Mouse (Mus musculus): ENCODE measurements around the gene E2f8. TPM values are rescaled to one million over a fixed set of nuclear protein-coding genes. Genes with fewer than 3 reads are reported as not detected.
A peak's percentile ranks its signal among the peaks of the same experiment; 100 is the strongest.

The E2f8 gene
- polyA plus RNA-seq, 1 experiment from 2014 or later, result 21.9 TPM

DNA sequence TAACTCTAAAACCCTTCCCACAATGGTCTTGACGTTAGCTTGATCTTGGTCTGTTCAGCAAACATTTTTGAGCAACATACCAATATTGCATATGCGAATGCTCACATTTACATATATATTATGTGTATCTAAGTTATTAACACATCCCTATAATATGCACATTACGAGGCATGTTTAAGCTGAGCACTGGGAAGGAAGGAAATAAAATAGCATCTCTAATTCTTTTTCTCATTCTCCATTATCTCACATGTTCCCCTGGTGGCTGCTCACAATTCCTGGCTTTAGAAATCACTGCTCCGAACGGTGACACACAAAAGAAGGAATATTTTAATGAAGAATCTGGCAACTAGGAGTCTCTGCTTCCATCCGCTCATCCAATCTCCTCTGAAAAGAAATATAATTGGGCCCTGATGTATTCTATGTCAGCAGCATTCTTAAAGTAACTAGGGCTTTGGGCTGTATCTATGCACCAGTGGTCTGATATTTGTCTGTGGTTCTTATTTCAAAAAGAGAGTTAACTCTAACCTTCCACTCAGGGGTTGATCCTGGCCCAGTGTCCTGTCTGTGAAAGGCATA is 29.8 kb downstream of the E2f8 start:
- no peaks in the 10 kb centered on the region for H3K36me3 ChIP-seq (ENCODE audit: control insufficient read depth, insufficient read depth, low read length)
- H3K27me3 ChIP-seq (replicated peaks; ENCODE audit: control insufficient read depth, insufficient read depth, low read length), result no peaks in the 10 kb centered on the region
- no peak overlapping the region for H3K27ac ChIP-seq (ENCODE audit: low read length)
- no peak overlapping the region for H3K4me3 ChIP-seq (ENCODE audit: low read length)
- no peak overlapping the region for H3K4me2 ChIP-seq (ENCODE audit: low read depth, low read length)
- H3K9me3 ChIP-seq (ENCODE audit: control insufficient read depth, low read length), result no peaks in the 10 kb centered on the region
- ATAC-seq, result no peak
- WGBS, result 81% methylated on average over 6 of the region's 6 CpGs
- no peaks in the 10 kb centered on the region for H3K4me1 ChIP-seq (ENCODE audit: control insufficient read depth, insufficient read depth, low read length)
- no peak overlapping the region for H3K9ac ChIP-seq (ENCODE audit: low read depth, low read length)

DNA sequence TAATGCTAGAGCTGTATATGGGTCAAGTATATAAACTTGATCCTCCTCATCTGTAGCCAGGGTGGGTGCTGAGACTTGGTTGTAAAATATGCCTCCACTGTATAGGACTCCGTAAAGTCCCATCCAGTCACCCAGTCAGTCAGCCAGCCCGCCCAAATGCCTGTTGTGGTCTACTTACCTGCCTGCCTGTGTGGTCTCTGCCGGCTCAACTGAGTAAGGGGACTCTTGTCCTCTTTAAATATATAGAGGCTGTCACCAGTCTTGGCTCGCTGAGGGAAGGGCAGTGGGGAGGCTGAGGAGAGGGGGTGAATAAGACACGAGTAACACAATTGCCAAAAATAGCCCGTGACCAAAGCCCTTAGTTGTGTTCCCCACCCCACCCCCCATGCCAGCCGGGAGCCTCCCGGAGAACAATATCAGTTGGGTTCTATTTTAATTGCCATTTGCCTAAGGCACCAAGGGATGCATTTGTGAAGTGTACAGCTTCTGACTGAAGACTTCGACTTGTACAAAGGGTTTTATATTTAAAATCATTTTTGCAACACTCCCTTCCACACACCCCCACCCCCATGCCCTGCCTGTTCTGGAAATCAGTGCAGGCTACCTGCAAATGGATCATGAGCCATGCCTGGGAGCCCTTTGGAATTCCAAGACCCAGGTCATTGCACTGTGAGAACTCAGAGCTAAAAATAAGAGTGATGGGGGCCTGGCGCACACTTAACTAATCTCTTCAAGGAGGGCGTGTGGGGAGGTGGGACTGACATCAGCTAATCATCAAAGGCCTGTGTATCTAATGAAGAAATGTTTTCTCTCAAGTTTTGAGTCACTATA is 33.4 kb downstream of the E2f8 start, which contains the start of gene Csrp3:
Gene Csrp3, minus strand, starts transcription at position 214 of the 831 bp plus-strand sequence.
- 68% methylated on average over 11 of the region's 11 CpGs for WGBS
- H3K4me1 ChIP-seq (ENCODE audit: control insufficient read depth, insufficient read depth, low read length), result peaks cover 2% of the 10 kb centered on the region; the same call in 1 of the 2 replicates
- no peaks in the 10 kb centered on the region for H3K9me3 ChIP-seq (ENCODE audit: control insufficient read depth, low read length)
- H3K4me2 ChIP-seq (ENCODE audit: low read depth, low read length), result no peak within 1 kb of the TSS
- no peak for ATAC-seq
- no peak within 1 kb of the TSS for H3K9ac ChIP-seq (ENCODE audit: low read depth, low read length)
- H3K27me3 ChIP-seq (replicated peaks; ENCODE audit: control insufficient read depth, insufficient read depth, low read length), result no peaks in the 10 kb centered on the region
- H3K36me3 ChIP-seq (ENCODE audit: control insufficient read depth, insufficient read depth, low read length), result no peaks in the 10 kb centered on the region
- H3K4me3 ChIP-seq (ENCODE audit: low read length), result no peak within 1 kb of the TSS
- no peak within 1 kb of the TSS for H3K27ac ChIP-seq (ENCODE audit: low read length)

DNA sequence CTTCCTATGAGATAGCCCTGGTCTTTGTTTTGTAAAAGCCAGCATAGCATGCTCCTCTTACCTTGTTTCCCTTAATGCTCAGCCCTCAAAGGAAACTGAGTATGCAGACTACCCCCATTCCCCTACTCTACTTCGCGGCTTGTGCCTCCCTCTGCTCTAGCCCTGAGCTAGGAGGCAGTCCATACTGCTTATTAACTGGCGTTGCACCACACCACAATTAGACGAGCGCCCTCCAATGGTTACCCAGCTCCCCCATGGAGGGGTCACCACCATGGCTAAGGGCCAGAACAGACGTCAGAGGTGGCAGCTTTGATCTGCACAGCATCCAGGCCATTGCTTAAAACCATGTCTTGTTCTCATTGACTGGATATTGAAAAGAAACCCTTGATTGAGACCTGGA is 34.6 kb downstream of the E2f8 start:
- Histone ChIP-seq H3K9ac (ENCODE audit: low read depth, low read length) (no peak overlapping the region), H3K4me3 (ENCODE audit: low read length) (no peak overlapping the region), H3K27ac (ENCODE audit: low read length) (no peak overlapping the region), H3K4me1 (ENCODE audit: control insufficient read depth, insufficient read depth, low read length) (peaks cover 2% of the 10 kb centered on the region; the same call in 1 of the 2 replicates), H3K9me3 (ENCODE audit: control insufficient read depth, low read length) (no peaks in the 10 kb centered on the region), H3K27me3 (replicated peaks; ENCODE audit: control insufficient read depth, insufficient read depth, low read length) (no peaks in the 10 kb centered on the region), H3K4me2 (ENCODE audit: low read depth, low read length) (no peak overlapping the region), H3K36me3 (ENCODE audit: control insufficient read depth, insufficient read depth, low read length) (no peaks in the 10 kb centered on the region)
- no peak for ATAC-seq
- 68% methylated on average over 6 of the region's 6 CpGs for WGBS

- peak; percentile 93 for ATAC-seq
- H3K36me3 ChIP-seq (ENCODE audit: control insufficient read depth, insufficient read depth, low read length), result no peaks in the 10 kb centered on the region
- 63% methylated on average over 12 of the region's 12 CpGs for WGBS
- peak overlapping the region; percentile 60 for H3K27ac ChIP-seq (ENCODE audit: low read length)
- no peak overlapping the region for H3K4me3 ChIP-seq (ENCODE audit: low read length)
- H3K4me2 ChIP-seq (ENCODE audit: low read depth, low read length), result no peak overlapping the region
- no peaks in the 10 kb centered on the region for H3K9me3 ChIP-seq (ENCODE audit: control insufficient read depth, low read length)
- H3K4me1 ChIP-seq (ENCODE audit: control insufficient read depth, insufficient read depth, low read length), result peaks cover 2% of the 10 kb centered on the region; the same call in 1 of the 2 replicates
- H3K27me3 ChIP-seq (replicated peaks; ENCODE audit: control insufficient read depth, insufficient read depth, low read length), result no peaks in the 10 kb centered on the region
- H3K9ac ChIP-seq (ENCODE audit: low read depth, low read length), result no peak overlapping the region
Measured at GRCm38 (mm10) chr7:48845213-48845973, 36.0 kb downstream of the E2f8 start.

DNA sequence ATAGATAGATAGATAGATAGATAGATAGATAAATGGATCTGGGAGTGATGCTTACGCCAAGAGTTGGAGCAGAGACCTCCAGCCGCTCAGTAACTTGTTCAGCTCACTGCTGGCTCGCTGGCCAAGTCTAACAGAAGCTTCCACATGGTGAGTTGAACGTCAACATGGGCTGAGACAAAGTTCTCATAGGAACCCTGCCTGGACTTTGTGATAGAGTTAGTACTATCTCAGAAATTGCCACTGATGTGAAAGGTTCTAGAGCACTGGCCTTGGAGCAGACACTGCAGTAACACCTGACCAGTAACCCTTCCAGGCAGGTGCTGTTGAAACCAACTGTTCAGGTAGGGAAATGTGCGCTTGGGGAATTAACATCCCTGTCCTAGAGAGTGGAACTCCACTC is 37.9 kb downstream of the E2f8 start:
- no peak for ATAC-seq
- H3K4me2 ChIP-seq (ENCODE audit: low read depth, low read length), result no peak overlapping the region
- 87% methylated on average over 5 of the region's 5 CpGs for WGBS
- no peak overlapping the region for H3K9ac ChIP-seq (ENCODE audit: low read depth, low read length)
- peaks cover 2% of the 10 kb centered on the region; the same call in 1 of the 2 replicates for H3K4me1 ChIP-seq (ENCODE audit: control insufficient read depth, insufficient read depth, low read length)
- H3K4me3 ChIP-seq (ENCODE audit: low read length), result no peak overlapping the region
- H3K27ac ChIP-seq (ENCODE audit: low read length), result no peak overlapping the region
- no peaks in the 10 kb centered on the region for H3K36me3 ChIP-seq (ENCODE audit: control insufficient read depth, insufficient read depth, low read length)
- no peaks in the 10 kb centered on the region for H3K27me3 ChIP-seq (replicated peaks; ENCODE audit: control insufficient read depth, insufficient read depth, low read length)
- no peaks in the 10 kb centered on the region for H3K9me3 ChIP-seq (ENCODE audit: control insufficient read depth, low read length)

- no peak for ATAC-seq
- no peaks in the 10 kb centered on the region for H3K27me3 ChIP-seq (replicated peaks; ENCODE audit: control insufficient read depth, insufficient read depth, low read length)
- WGBS, result 58% methylated on average over 3 of the region's 3 CpGs
- H3K4me3 ChIP-seq (ENCODE audit: low read length), result no peak overlapping the region
- H3K36me3 ChIP-seq (ENCODE audit: control insufficient read depth, insufficient read depth, low read length), result no peaks in the 10 kb centered on the region
- no peak overlapping the region for H3K27ac ChIP-seq (ENCODE audit: low read length)
- H3K4me2 ChIP-seq (ENCODE audit: low read depth, low read length), result no peak overlapping the region
- peaks cover 2% of the 10 kb centered on the region; the same call in 1 of the 2 replicates for H3K4me1 ChIP-seq (ENCODE audit: control insufficient read depth, insufficient read depth, low read length)
- no peaks in the 10 kb centered on the region for H3K9me3 ChIP-seq (ENCODE audit: control insufficient read depth, low read length)
- no peak overlapping the region for H3K9ac ChIP-seq (ENCODE audit: low read depth, low read length)
Measured at GRCm38 (mm10) chr7:48842353-48842752, 39.0 kb downstream of the E2f8 start.

GRCm38 (mm10) chr7:48841538-48841937 is 39.9 kb downstream of the E2f8 start:
- no peak overlapping the region for H3K4me2 ChIP-seq (ENCODE audit: low read depth, low read length)
- H3K4me1 ChIP-seq (ENCODE audit: control insufficient read depth, insufficient read depth, low read length), result peaks cover 2% of the 10 kb centered on the region; the same call in 1 of the 2 replicates
- H3K9me3 ChIP-seq (ENCODE audit: control insufficient read depth, low read length), result no peaks in the 10 kb centered on the region
- no peak overlapping the region for H3K9ac ChIP-seq (ENCODE audit: low read depth, low read length)
- no peak overlapping the region for H3K27ac ChIP-seq (ENCODE audit: low read length)
- WGBS, result 62% methylated on average over 4 of the region's 4 CpGs
- no peaks in the 10 kb centered on the region for H3K36me3 ChIP-seq (ENCODE audit: control insufficient read depth, insufficient read depth, low read length)
- H3K27me3 ChIP-seq (replicated peaks; ENCODE audit: control insufficient read depth, insufficient read depth, low read length), result no peaks in the 10 kb centered on the region
- H3K4me3 ChIP-seq (ENCODE audit: low read length), result no peak overlapping the region
- ATAC-seq, result no peak

- peaks cover 2% of the 10 kb centered on the region; the same call in 1 of the 2 replicates for H3K4me1 ChIP-seq (ENCODE audit: control insufficient read depth, insufficient read depth, low read length)
- no peak overlapping the region for H3K4me3 ChIP-seq (ENCODE audit: low read length)
- H3K36me3 ChIP-seq (ENCODE audit: control insufficient read depth, insufficient read depth, low read length), result no peaks in the 10 kb centered on the region
- no peaks in the 10 kb centered on the region for H3K9me3 ChIP-seq (ENCODE audit: control insufficient read depth, low read length)
- no peak overlapping the region for H3K27ac ChIP-seq (ENCODE audit: low read length)
- H3K27me3 ChIP-seq (replicated peaks; ENCODE audit: control insufficient read depth, insufficient read depth, low read length), result no peaks in the 10 kb centered on the region
- H3K4me2 ChIP-seq (ENCODE audit: low read depth, low read length), result no peak overlapping the region
- no peak for ATAC-seq
- WGBS, result 58% methylated on average over 2 of the region's 2 CpGs
- H3K9ac ChIP-seq (ENCODE audit: low read depth, low read length), result no peak overlapping the region
Measured at GRCm38 (mm10) chr7:48840545-48840944, 40.9 kb downstream of the E2f8 start.

GRCm38 (mm10) chr7:48838434-48838833 is 43.0 kb downstream of the E2f8 start:
- ATAC-seq, result no peak
- H3K4me3 ChIP-seq (ENCODE audit: low read length), result no peak overlapping the region
- H3K9ac ChIP-seq (ENCODE audit: low read depth, low read length), result no peak overlapping the region
- no peaks in the 10 kb centered on the region for H3K9me3 ChIP-seq (ENCODE audit: control insufficient read depth, low read length)
- H3K4me1 ChIP-seq (ENCODE audit: control insufficient read depth, insufficient read depth, low read length), result no peaks in the 10 kb centered on the region
- H3K4me2 ChIP-seq (ENCODE audit: low read depth, low read length), result no peak overlapping the region
- H3K27me3 ChIP-seq (replicated peaks; ENCODE audit: control insufficient read depth, insufficient read depth, low read length), result no peaks in the 10 kb centered on the region
- no peaks in the 10 kb centered on the region for H3K36me3 ChIP-seq (ENCODE audit: control insufficient read depth, insufficient read depth, low read length)
- H3K27ac ChIP-seq (ENCODE audit: low read length), result no peak overlapping the region
- WGBS, result 57% methylated on average over 2 of the region's 2 CpGs

All from intestine, embryonic 16.5 days (tissue).